ENCODE assay signal across 14 mouse cellular contexts in the genomic region with DNA sequence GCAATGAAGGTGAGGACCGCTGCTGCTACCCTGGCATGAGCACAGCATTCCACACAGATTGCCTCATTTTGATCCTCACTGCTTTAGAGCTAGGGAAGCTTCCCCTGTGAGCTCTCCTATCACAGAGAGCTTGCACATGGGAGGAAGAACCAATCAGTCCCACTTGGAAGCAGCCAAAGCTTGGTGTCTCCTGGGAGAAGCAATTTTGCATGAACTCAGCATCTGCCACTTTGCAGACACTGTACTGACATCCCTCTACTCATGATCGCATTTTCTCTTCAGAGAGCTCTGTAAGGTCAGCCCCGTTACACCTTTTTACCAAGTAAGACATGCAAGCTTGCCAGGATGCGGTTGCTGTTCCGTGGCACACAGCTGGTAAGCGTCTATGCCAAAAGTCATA.
"Had no signal": no experiment of that assay in that cellular context is flagged by ENCODE, and none has a peak within 500 bp of the region (broad histone marks: within the 10 kb centered on the region; RNA-seq: fewer than 3 reads in every experiment).

No protein-coding gene starts in this region.

- H3K36me3 ChIP-seq: limb, embryonic 15.5 days; liver, embryonic 12.5 days; midbrain, embryonic 12.5 days; neural tube, embryonic 15.5 days had no signal

- H3K4me3 ChIP-seq: layer of hippocampus, adult 2 months; limb, embryonic 15.5 days; liver, embryonic 12.5 days; midbrain, embryonic 12.5 days; myocyte; neural tube, embryonic 15.5 days had no signal

- H3K4me1 ChIP-seq: midbrain, embryonic 12.5 days; neural tube, embryonic 15.5 days had no signal

- DNase-seq: kidney, postnatal 10 days; kidney, postnatal 4 days; lung, embryonic 14.5 days; lung, postnatal 10 days; lung, postnatal 4 days; right cerebral cortex, adult 18-20 months; thymus, postnatal 4 days had no signal

- H3K27ac ChIP-seq: layer of hippocampus, adult 2 months; limb, embryonic 15.5 days; liver, embryonic 12.5 days; midbrain, embryonic 12.5 days; neural tube, embryonic 15.5 days; stomach, postnatal 0 days had no signal

- H3K9me3 ChIP-seq: limb, embryonic 15.5 days; liver, embryonic 12.5 days; midbrain, embryonic 12.5 days; neural tube, embryonic 15.5 days had no signal

- ATAC-seq: liver, embryonic 12.5 days had no signal

- H3K27me3 ChIP-seq: liver, embryonic 12.5 days; midbrain, embryonic 12.5 days; neural tube, embryonic 15.5 days had no signal
